16 mouse cellular contexts compared by ENCODE assay signal in genomic region chr9:106249550-106249949, GRCm38 (mm10). TPM values are rescaled to one million over a fixed set of nuclear protein-coding genes. Genes with fewer than 3 reads are reported as not detected.
DNase-seq lines count a peak whose midpoint lies in the region; ATAC-seq and TF ChIP-seq lines count a peak whose summit lies in the region.
"Had no signal": no experiment of that assay in that cellular context is flagged by ENCODE, and none has a peak within 500 bp of the region (broad histone marks: within the 10 kb centered on the region; RNA-seq: fewer than 3 reads in every experiment).

No protein-coding gene starts in this region.

- H3K9me3 ChIP-seq in heart, embryonic 12.5 days (replicated peaks) = no peaks in the 10 kb centered on the region
- H3K9me3 ChIP-seq in lung, embryonic 16.5 days (ENCODE audit: control insufficient read depth, low read length) = no peaks in the 10 kb centered on the region
- H3K9me3 ChIP-seq: forebrain, embryonic 12.5 days had no signal

- H3K27ac ChIP-seq in heart, embryonic 12.5 days (ENCODE audit: poor library complexity, severe bottlenecking) = peak overlapping the region; percentile 55; the same call in 1 of the 2 replicates
- H3K27ac ChIP-seq in testis, adult 2 months (ENCODE audit: control insufficient read depth, insufficient read depth, low read depth, low read length) = peak overlapping the region; percentile 37; the same call in 1 of the 2 replicates
- peak overlapping the region; percentile 78 for H3K27ac ChIP-seq in lung, embryonic 16.5 days (ENCODE audit: low read length)
- H3K27ac ChIP-seq: forebrain, embryonic 12.5 days; left cerebral cortex, adult 2 months had no signal

- peaks cover 36% of the 10 kb centered on the region for H3K4me1 ChIP-seq in heart, embryonic 12.5 days (replicated peaks)
- H3K4me1 ChIP-seq in testis, adult 2 months (ENCODE audit: control insufficient read depth, insufficient read depth, low read length) = peaks cover 6% of the 10 kb centered on the region
- H3K4me1 ChIP-seq in lung, embryonic 16.5 days (replicated peaks; ENCODE audit: control insufficient read depth, insufficient read depth, low read length) = peaks cover 29% of the 10 kb centered on the region

- H3K27me3 ChIP-seq in heart, embryonic 12.5 days (replicated peaks) = no peaks in the 10 kb centered on the region
- H3K27me3 ChIP-seq in testis, adult 2 months (ENCODE audit: control insufficient read depth, insufficient read depth, low read length) = no peaks in the 10 kb centered on the region
- no peaks in the 10 kb centered on the region for H3K27me3 ChIP-seq in lung, embryonic 16.5 days (ENCODE audit: control insufficient read depth, insufficient read depth, low read depth, low read length)
- H3K27me3 ChIP-seq: forebrain, embryonic 12.5 days had no signal

- no peak overlapping the region for H3K9ac ChIP-seq in heart, embryonic 12.5 days
- 0 out of 2 replicates have a peak overlapping the region, but pooled peaks have one; percentile 2 for H3K9ac ChIP-seq in lung, embryonic 16.5 days (ENCODE audit: low read length)
- H3K9ac ChIP-seq: forebrain, embryonic 12.5 days had no signal

- ATAC-seq in heart, embryonic 12.5 days (ENCODE audit: insufficient number of reproducible peaks, low FRiP score) = no peak
- ATAC-seq in lung, embryonic 16.5 days (ENCODE audit: low read depth) = peak; percentile 19; the same call in 1 of the 2 replicates
- ATAC-seq: hindbrain, embryonic 16.5 days had no signal

- WGBS in heart, embryonic 12.5 days = 82% methylated on average over 11 of the region's 11 CpGs
- 56% methylated on average over 11 of the region's 11 CpGs for WGBS in lung, embryonic 16.5 days

- no peak for TF ChIP-seq POLR2A in testis, adult 2 months (IDR thresholded peaks at IDR 0.05; ENCODE audit: control insufficient read depth, low read depth, low read length)

- no peak for TF ChIP-seq CTCF in testis, adult 2 months (IDR thresholded peaks at IDR 0.05; ENCODE audit: control insufficient read depth, insufficient read depth, insufficient replicate concordance, low read depth, low read length)

- H3K36me3 ChIP-seq in heart, embryonic 12.5 days = peaks cover 5% of the 10 kb centered on the region; the same call in 1 of the 2 replicates
- H3K36me3 ChIP-seq in testis, adult 2 months (ENCODE audit: control insufficient read depth, insufficient read depth, low read length) = peaks cover 3% of the 10 kb centered on the region; the same call in 1 of the 2 replicates
- H3K36me3 ChIP-seq in lung, embryonic 16.5 days (ENCODE audit: control insufficient read depth, insufficient read depth, low read length) = peaks cover 7% of the 10 kb centered on the region; the same call in 1 of the 2 replicates

- DNase-seq in heart, adult 18-20 months = no peak
- no peak for DNase-seq in testis, postnatal 10 days (ENCODE audit: low spot score)
- no peak for DNase-seq in right cerebral cortex, postnatal 36 days (ENCODE audit: low spot score in 2 of 2)
- no peak for DNase-seq in right cerebral cortex, postnatal 4 days
- DNase-seq in cerebellum, adult 9-10 months = no peak
- DNase-seq: embryo, embryonic 11 days; kidney, postnatal 10 days; liver; thymus, postnatal 36 days had no signal

- H3K4me2 ChIP-seq in heart, embryonic 12.5 days = no peak overlapping the region
- H3K4me2 ChIP-seq in lung, embryonic 16.5 days (ENCODE audit: low read depth, low read length) = no peak overlapping the region
- H3K4me2 ChIP-seq: forebrain, embryonic 12.5 days had no signal

- no peak overlapping the region for H3K4me3 ChIP-seq in heart, embryonic 12.5 days
- H3K4me3 ChIP-seq in testis, adult 2 months (ENCODE audit: control insufficient read depth, low read depth, low read length) = peak overlapping the region; percentile 84
- H3K4me3 ChIP-seq in lung, embryonic 16.5 days (ENCODE audit: low read length) = no peak overlapping the region
- H3K4me3 ChIP-seq: forebrain, embryonic 12.5 days; left cerebral cortex, adult 2 months had no signal

RNA-seq across cellular contexts. Expression of gene Alas1, which starts 1.1 kb away (rescaled TPM):
- polyA plus RNA-seq in heart, embryonic 12.5 days (2016; fragmentation: Nextera tagmentation; extraction: Ambion mirVana) = 129 and 133 TPM in 2 replicates
- 100 to 1,000 TPM; 345 to 482 TPM for total RNA-seq in heart, adult 18-20 months (2021)
- 123 and 139 TPM in 2 replicates for polyA plus RNA-seq in testis, adult 2 months (2012; rRNA removed)
- 139 and 145 TPM in 2 replicates for polyA plus RNA-seq in lung, embryonic 16.5 days (2015; fragmentation: Nextera tagmentation; extraction: Ambion mirVana)

RNA-seq across cellular contexts. Expression of gene Tlr9, which starts 27.2 kb away (rescaled TPM):
- not detected in 2 replicates for polyA plus RNA-seq in heart, embryonic 12.5 days (2016; fragmentation: Nextera tagmentation; extraction: Ambion mirVana)
- total RNA-seq in heart, adult 18-20 months (2021) = 1 to 10 TPM in 1 of 2 experiments, under 1 TPM in 1; 0.45 to 1.3 TPM
- polyA plus RNA-seq in testis, adult 2 months (2012; rRNA removed) = 2.6 and 2.7 TPM in 2 replicates
- 0.11 TPM in 1 of 2 replicates, not detected in the other for polyA plus RNA-seq in lung, embryonic 16.5 days (2015; fragmentation: Nextera tagmentation; extraction: Ambion mirVana)
- total RNA-seq: megakaryocyte-erythroid progenitor cell, adult 5-6 weeks had no signal
- polyA plus RNA-seq: forebrain, embryonic 12.5 days had no signal

RNA-seq across cellular contexts. Expression of gene Poc1a, which starts 31.3 kb away (rescaled TPM):
- 27.8 and 30.0 TPM in 2 replicates for polyA plus RNA-seq in heart, embryonic 12.5 days (2016; fragmentation: Nextera tagmentation; extraction: Ambion mirVana)
- total RNA-seq in heart, adult 18-20 months (2021) = 1 to 10 TPM; 4.0 to 4.2 TPM
- polyA plus RNA-seq in testis, adult 2 months (2012; rRNA removed) = 72.2 and 74.2 TPM in 2 replicates
- polyA plus RNA-seq in lung, embryonic 16.5 days (2015; fragmentation: Nextera tagmentation; extraction: Ambion mirVana) = 32.3 and 32.4 TPM in 2 replicates

RNA-seq across cellular contexts. Expression of gene Twf2, which starts 46.6 kb away (rescaled TPM):
- polyA plus RNA-seq in heart, embryonic 12.5 days (2016; fragmentation: Nextera tagmentation; extraction: Ambion mirVana) = 52.9 and 53.9 TPM in 2 replicates
- 100 to 1,000 TPM; 229 to 242 TPM for total RNA-seq in heart, adult 18-20 months (2021)
- 12.1 and 13.5 TPM in 2 replicates for polyA plus RNA-seq in testis, adult 2 months (2012; rRNA removed)
- 69.8 and 69.9 TPM in 2 replicates for polyA plus RNA-seq in lung, embryonic 16.5 days (2015; fragmentation: Nextera tagmentation; extraction: Ambion mirVana)

RNA-seq across cellular contexts. Expression of gene Ppm1m, which starts 50.0 kb away (rescaled TPM):
- polyA plus RNA-seq in heart, embryonic 12.5 days (2016; fragmentation: Nextera tagmentation; extraction: Ambion mirVana) = 30.7 and 34.1 TPM in 2 replicates
- total RNA-seq in heart, adult 18-20 months (2021) = 10 to 100 TPM; 11.8 to 15.0 TPM
- polyA plus RNA-seq in testis, adult 2 months (2012; rRNA removed) = 31.3 and 40.6 TPM in 2 replicates
- 53.1 and 56.7 TPM in 2 replicates for polyA plus RNA-seq in lung, embryonic 16.5 days (2015; fragmentation: Nextera tagmentation; extraction: Ambion mirVana)
